In genomic region chr2:65481007-65481672, GRCm38 (mm10) we compare ENCODE assay signal across 27 mouse cellular contexts.
"Had no signal": no experiment of that assay in that cellular context is flagged by ENCODE, and none has a peak within 500 bp of the region (broad histone marks: within the 10 kb centered on the region; RNA-seq: fewer than 3 reads in every experiment).

No protein-coding gene starts in this region.

- DNase-seq: gastrocnemius, postnatal 14 days; gastrocnemius, postnatal 36 days; heart, adult 18-20 months; heart, postnatal 14 days; heart, postnatal 36 days; kidney, adult 11 months; kidney, adult 2 months; kidney, adult 9 months; kidney, postnatal 14 days; kidney, postnatal 36 days; layer of hippocampus, adult 9-11 months; layer of hippocampus, postnatal 36 days; liver; liver, embryonic 13.5 days had no signal

- H3K4me3 ChIP-seq: heart, embryonic 13.5 days; heart, embryonic 15.5 days; hindbrain, embryonic 10.5 days; hindbrain, embryonic 13.5 days; hindbrain, embryonic 15.5 days; kidney, embryonic 15.5 days; limb, embryonic 10.5 days; limb, embryonic 12.5 days; liver, embryonic 13.5 days had no signal

- H3K9ac ChIP-seq: heart, embryonic 13.5 days; heart, embryonic 15.5 days; hindbrain, embryonic 13.5 days; hindbrain, embryonic 15.5 days; kidney, embryonic 15.5 days; limb, embryonic 12.5 days; liver, embryonic 13.5 days had no signal

- H3K4me1 ChIP-seq: heart, embryonic 15.5 days; hindbrain, embryonic 10.5 days; hindbrain, embryonic 15.5 days; limb, embryonic 10.5 days; liver, embryonic 13.5 days had no signal

- H3K9me3 ChIP-seq: heart, embryonic 13.5 days; heart, embryonic 15.5 days; hindbrain, embryonic 10.5 days; hindbrain, embryonic 13.5 days; hindbrain, embryonic 15.5 days; kidney, embryonic 15.5 days; limb, embryonic 10.5 days; limb, embryonic 12.5 days; liver, embryonic 13.5 days had no signal

- H3K36me3 ChIP-seq: heart, embryonic 13.5 days; heart, embryonic 15.5 days; hindbrain, embryonic 10.5 days; kidney, embryonic 15.5 days; limb, embryonic 10.5 days; limb, embryonic 12.5 days; liver, embryonic 13.5 days had no signal

- ATAC-seq: hindbrain, postnatal 0 days; intestine, embryonic 16.5 days had no signal

- H3K27me3 ChIP-seq: heart, embryonic 13.5 days; heart, embryonic 15.5 days; hindbrain, embryonic 13.5 days; hindbrain, embryonic 15.5 days; kidney, embryonic 15.5 days; limb, embryonic 12.5 days; liver, embryonic 13.5 days had no signal

- H3K4me2 ChIP-seq: heart, embryonic 11.5 days; heart, embryonic 13.5 days; heart, embryonic 15.5 days; hindbrain, embryonic 13.5 days; hindbrain, embryonic 15.5 days; kidney, embryonic 15.5 days; limb, embryonic 12.5 days; liver, embryonic 11.5 days; liver, embryonic 13.5 days had no signal

- H3K27ac ChIP-seq: heart, embryonic 13.5 days; heart, embryonic 15.5 days; hindbrain, embryonic 10.5 days; hindbrain, embryonic 13.5 days; hindbrain, embryonic 15.5 days; hindbrain, postnatal 0 days; kidney, embryonic 15.5 days; kidney, postnatal 0 days; limb, embryonic 10.5 days; limb, embryonic 12.5 days; liver, embryonic 13.5 days had no signal
